Mouse (Mus musculus) embryo, embryonic 9.5 days (tissue): ENCODE data around the gene Rfx4.

ENCODE experiments used
- DNase-seq: peaks from one replicate; pipeline ENCODE4 v3.0.0-alpha.2; 2017; ENCODE audit errors: extremely low spot score

The Rfx4 gene

DNA sequence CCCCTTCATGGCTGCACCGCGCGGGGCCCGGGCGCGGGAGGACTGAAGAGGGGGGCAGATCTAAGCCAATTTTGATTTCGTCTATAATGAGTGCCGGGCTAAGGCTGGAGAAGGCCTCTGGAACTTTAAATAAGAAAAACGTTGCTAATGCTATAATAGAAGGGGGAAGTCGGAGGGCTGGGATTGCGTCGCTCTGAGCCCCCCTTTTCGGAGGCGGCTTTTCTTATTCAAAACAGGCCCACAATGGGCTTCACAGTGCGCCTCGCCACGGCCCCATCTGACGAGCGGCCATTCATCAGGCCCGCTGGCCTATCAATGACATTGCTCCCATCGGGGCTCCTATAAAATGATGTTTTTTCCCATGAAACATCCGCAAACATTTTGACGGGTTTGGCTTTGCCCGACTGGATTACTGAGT is at the start of gene Rfx4:
Rfx4 (plus strand) TSS at position 277 of the 418 bp plus-strand sequence.
- DNase-seq = peak; percentile 72

DNA sequence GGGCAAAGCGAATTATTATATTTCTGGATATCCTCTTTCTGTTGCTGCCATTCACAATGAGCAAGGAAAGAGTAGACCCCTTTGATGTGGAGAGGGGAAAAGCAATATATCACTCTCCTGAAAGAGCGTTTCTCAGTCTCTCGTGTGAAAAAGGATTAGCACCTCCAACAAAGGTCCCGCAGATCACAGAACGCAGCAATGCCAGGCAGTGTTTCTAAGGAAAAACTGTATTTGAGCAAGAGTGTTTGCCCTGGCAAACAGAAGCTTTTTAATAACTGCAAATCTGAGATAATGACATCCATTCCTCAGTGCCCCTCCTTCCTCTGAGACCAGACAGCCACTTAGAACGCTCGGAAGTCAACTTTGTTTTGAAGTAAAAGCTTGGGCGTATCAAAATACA is 49.3 kb upstream of the Rfx4 start:
- DNase-seq = no peak

DNA sequence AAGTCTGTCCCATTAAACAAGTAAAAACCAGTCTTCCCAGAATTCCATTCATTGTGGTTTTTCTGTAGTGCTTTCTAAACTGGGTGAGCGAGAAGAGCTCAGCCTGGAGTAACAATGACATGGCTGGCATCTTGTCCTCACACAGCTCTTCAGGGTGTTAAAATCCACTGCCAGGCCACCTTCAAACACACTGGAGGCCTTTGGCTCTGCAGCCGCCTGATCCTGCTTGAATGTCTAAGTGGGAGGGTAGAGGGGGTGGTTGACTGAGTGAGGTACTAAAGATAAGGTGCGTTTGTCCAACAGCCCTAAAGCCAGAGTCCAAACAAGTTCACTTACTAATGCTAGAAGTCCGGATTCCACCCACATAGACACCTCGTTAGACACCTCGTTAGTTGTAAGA is 48.6 kb upstream of the Rfx4 start:
- peak; percentile 28 for DNase-seq

DNA sequence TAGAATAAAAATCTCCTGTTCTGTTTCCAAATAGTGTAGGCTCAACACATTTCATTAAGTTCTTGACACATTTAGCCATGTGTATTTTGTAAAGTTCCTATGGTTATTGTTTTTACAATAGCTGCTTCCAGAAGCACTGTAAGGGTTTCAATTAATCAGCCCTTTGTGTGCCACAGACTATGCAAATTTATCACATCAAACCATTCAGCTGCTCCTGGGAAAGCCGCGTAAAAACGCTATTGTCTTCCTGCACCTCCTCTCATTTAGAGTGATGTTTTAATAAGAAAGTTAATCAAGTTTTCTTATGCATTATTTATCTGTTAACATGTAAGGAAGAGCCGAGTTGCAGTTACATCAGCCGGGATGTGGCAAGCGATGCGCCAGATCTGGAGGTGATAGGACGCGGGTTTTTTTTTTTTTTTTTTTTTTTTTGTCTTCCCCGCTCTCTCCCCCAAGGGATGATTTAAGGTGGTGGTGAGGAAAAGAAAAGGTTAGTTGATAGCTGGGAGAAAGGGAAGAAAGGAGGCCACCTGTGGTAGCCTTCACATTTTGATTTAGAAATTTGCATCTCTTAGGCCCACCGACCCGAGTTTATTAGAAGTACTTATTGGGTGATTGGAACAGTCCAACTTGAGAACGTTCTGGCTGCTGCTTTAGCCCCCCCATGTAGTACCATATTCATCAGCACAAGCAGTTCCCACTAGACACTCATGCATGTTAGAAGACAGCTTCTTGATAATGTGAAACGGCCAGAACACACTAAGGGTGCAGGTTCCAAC is 47.9 kb upstream of the Rfx4 start:
- no peak for DNase-seq

DNA sequence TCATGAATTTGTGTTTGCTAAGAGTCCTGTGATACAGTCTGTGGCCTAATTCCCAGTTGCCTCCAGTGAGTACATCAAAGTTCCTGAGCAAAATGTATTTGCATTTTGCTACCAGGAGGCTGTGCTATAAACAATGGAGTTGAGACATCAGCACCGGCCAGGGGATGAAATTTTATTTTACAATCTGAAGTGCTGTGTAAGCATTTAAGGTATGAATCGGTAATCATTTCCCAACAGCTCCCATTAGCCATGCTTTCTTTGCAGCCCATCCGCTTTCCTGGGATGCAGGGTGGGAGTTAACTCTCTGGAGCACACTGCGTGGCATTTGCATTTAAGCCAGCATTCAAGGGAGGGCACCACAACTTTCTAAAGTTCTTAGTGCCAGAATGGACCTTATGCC is 45.7 kb upstream of the Rfx4 start:
- DNase-seq = peak; percentile 20

DNA sequence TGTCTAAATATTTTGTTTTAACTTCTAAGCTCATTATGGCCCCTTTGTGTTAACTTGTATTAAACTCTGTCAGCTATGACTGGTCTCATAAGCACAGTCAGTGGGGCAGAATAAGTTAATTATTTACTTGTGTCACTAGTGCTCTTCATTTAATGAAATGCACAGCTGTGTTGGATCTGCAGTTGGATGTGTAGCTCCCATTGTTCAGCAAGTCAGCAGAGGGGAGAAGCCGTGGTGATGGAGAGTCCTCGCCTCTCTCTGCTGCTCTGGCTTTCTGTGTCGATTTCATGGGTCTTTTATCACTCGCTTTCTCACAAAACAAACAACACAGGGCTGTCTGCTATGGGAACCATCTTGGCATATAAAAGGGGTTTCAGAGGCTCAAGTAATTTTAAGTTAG is 45.0 kb upstream of the Rfx4 start:
- DNase-seq = peak; percentile 68

DNA sequence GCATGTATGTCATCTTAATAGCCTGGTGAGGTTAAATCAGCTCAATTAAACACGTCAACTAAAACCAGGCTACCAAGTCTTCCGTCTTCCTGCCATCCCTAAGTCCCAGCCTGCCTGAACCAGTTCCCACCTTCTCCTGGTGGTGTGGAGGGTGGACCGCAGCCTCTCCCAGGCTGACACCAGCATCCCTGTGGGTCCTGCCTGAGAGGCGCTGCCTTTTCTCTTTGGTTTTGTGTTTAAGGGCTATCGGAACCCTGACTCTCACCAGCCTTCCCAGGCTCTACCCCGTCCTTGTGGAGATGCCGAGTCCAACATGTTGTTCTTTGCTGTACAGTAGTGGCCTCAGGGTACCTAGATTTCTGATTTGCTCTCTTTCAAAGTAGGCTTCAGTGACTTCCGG is 44.4 kb upstream of the Rfx4 start:
- peak; percentile 51 for DNase-seq

DNA sequence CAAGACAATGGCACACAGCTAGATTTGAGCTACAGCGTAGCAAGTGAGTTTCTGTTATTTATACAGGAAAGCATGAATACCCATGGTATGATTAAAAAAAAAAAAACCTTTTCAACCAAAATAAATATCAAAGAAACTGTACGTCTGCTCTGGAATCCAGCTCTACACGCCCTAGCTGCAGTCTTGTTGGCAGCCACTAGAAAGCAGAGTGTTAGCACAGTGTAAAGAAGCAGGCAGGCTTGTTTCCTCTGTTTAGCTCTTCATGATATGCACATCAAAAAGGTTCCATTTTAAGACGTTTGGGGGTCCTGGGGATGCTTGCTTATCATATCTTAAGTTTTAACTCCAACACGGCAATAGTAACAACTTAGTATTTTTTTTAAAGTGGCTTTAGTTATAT is 43.9 kb upstream of the Rfx4 start:
- no peak for DNase-seq

DNA sequence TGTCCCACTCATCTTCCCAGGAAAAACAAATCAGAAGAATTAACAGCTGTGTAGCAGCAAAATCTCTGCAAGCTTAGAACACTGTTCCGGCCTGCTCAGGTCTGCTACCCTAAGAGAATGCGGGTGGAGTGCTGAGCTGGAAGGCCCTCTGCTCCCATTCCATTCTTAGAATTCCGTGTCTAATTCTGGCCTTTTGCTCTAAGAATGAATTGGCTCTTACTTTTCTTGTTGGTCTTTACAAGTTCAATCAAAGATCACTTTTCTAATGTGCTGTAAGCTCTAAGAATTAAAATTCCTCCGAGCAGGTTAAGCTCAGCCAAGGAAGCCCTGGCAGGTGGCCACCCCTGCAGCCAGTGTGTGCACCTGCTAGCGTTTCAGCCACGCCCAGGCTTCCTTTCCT is 43.3 kb upstream of the Rfx4 start:
- DNase-seq = no peak

DNA sequence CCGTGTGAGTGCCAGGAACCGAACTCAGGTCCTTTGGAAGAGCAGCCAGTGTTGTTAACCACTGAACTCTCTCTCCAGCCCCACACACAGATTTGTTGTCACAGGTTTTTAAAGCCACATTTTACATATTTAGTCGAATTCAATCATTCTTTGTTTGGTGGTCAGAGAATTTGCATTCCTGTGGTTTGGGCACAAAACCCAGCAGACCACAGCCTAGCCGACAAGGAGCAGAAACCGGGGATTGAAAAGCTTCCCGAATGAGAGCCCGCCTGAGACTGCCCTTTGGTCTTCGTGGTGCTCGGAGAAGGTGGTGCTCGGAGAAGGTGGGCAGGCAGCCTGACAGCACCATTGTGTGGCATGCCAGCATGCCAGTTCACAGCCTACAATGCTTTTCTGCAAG is 42.8 kb upstream of the Rfx4 start:
- DNase-seq = no peak

DNA sequence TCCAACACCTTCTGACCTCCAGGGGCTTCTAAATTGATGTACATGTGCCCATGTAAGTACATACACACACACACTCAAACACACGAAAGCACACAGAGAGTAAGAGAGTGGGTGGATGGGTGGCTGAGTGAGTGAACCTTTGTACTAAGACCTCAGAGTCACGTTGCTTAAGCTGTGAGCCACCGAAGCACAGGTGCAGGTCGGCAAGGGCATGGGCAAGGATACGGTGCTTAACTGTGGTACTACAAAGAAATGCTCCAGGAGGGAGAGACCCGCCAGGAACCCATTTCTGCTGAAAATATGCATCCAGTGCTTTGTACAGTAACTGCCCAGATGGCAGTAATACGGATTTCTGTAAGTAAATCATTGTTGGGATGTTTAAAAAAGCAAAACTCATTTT is 40.2 kb upstream of the Rfx4 start:
- no peak for DNase-seq

DNA sequence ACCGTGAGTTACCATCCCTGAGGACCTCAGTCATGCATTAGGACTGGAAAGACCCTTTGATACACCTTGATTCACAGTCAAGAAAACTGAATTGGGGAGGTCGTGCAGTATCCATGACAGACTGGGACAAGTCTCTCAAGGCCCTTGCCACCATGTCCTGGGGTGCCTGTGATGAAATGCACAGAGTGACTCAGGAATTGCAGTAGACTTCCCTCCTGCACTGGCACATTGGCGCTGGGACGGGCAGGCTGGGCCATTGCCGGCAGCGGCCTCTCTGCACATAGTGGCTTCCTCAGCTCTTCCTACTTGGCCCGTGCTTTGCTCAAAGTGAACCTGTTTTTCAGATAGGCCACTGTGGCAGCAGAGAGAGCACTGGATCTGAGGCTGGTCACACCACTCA is 39.3 kb upstream of the Rfx4 start:
- DNase-seq = no peak

DNA sequence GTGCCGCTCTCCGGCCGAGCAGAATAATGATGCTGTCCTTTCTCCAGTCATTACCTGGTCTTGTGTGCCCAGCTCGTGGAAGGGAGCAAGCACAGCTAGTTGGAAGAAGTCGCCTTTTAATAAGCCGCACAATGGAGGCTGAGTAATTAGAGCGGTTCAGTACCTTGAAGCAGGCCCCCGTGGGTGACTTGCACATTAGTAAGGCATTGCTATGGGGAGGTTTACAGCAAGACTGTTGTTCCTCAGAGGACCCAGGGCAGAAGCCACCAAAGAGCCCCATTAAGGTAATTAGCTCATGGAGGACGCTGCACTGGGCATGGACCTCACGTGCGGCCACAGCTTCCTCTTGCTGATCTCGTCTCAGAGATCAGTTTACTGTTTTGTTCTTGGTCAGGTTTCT is 33.2 kb upstream of the Rfx4 start:
- DNase-seq = no peak

DNA sequence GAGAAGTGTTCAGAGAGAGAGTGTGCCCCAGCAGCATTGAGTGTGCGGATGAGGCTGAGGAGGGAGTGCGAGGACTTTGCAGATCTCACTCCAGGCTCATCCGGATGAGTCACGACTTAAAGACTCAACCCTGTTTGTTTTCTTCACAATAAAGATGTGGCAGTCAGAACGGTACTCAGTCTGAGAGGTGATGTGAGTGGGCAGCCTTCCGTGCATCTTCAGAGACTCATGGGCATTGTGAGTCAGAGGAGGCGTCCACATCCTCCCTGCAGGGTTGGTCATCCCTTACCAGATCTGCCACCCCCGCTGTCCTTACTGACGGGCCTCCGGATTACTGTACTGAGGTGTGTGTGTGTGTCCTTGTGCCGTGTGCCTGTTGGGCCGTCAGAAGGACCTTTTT is 28.9 kb upstream of the Rfx4 start:
- DNase-seq = no peak

DNA sequence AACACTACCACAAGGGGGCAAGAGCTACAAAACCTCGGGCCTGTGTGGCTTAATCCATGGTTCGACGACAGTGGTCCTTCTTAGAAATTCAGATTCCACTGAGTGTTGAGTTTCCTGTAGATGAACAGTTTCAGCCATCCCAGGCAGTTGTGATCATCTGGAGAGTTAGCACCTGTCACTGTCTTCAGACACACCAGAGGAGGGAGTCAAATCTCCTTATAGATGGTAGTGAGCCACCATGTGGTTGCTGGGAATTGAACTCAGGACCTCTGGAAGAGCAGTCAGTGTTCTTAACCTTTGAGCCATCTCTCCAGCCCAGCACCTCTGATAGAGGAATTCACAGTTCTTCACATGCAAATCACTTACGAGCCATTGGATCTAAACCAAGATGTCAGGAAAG is 28.1 kb upstream of the Rfx4 start:
- DNase-seq = no peak

DNA sequence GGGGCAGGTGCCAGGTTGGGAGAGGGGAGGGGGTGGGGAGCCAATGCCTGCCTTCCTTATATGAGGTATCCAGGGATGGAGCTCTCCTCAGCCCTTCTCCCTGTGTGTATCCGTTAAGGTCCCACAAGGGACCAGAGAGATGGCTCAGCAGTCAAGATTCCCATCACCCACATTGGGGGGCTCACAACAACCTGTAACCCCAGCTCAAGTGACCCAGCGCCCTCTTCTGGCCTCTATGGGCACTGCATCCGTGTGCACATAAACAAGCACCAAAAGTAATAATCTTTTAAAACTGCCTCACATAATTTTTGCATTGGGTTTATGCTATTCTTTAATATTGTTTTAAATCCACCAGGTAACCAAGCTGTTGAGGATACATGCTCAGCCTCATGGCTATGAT is 25.8 kb upstream of the Rfx4 start:
- no peak for DNase-seq

DNA sequence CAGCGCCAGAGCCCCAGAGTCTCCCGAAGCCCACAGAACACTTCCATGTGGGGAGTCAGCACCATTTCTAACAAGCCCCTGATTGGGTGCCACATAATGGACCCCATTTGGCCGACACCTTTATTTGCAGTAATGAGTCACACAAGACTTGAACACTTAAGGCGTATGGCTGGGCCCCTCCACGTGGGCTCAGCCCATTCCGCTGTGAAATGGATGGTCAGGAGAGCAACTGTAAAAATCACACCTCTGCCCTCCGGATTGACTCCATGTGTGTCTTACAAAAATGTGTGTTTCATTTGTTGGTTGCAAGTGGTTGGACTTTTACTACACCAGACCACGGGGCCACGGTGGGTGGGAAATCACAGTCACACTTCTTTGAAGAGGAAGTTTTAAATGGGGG is 24.9 kb upstream of the Rfx4 start:
- no peak for DNase-seq

DNA sequence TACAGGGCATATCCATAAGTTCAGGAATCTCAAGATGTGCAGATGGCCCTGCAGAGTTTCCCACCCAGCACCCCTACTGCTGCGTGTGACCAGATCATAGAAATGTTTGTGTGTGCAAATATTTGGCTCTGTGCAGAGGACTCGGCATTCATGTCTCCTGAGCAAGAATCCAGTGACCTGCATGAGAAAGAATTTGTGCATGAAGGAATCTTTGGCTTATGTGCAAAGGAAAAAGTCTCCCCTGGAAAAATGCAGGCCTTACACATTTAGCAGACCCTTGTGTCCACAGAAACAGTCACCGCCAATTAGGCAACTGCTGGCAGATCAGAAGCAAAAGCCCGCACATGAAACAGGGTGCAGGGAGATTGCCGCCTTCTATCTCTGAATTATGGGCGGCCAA is 22.4 kb upstream of the Rfx4 start:
- DNase-seq = no peak

DNA sequence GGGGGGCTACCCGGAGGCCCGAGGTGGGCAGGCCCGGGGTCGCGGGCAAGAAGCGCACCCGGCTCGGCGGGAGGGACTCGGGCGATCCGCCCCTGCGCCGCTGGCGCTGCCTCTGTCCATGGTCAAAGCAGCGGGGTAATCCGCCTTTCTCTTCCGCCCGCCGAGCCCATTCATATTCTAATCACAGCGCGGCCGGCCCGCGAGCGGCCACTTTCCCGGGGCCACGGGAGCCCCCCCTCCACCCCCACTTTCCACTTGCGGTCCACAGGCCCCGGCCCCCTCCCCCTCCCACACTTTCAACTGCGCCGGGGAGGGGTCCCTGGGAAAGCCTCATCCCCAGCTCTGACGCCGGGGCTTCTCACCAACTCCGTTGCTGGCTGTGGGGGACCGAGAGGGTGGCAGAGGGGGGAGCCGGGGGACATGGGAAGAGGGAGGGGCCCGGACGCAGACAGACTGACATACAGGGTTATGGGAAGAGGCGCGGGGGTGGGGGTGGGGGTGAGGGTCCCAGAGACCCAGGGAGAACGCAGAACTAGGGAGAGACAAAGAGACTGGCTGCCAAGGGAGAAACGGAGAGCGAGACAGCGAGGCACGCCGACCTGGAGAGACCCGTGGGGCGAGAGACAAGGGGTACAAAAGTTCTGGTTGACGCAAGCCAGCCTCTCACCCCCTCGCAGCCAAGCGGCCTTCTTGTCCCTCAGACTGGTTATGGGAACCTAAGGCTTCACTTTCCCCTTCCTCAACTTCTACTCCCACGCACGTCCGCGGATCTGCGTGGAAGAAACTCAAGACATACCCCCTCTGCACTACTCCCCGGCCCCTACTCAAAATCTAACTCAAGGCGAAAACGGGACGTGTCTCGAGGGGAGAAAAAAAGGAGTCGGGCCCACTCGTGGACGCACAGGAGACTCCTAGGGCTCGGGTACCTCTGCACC is 744 bp upstream of the Rfx4 start:
- peak; percentile 83 for DNase-seq

DNA sequence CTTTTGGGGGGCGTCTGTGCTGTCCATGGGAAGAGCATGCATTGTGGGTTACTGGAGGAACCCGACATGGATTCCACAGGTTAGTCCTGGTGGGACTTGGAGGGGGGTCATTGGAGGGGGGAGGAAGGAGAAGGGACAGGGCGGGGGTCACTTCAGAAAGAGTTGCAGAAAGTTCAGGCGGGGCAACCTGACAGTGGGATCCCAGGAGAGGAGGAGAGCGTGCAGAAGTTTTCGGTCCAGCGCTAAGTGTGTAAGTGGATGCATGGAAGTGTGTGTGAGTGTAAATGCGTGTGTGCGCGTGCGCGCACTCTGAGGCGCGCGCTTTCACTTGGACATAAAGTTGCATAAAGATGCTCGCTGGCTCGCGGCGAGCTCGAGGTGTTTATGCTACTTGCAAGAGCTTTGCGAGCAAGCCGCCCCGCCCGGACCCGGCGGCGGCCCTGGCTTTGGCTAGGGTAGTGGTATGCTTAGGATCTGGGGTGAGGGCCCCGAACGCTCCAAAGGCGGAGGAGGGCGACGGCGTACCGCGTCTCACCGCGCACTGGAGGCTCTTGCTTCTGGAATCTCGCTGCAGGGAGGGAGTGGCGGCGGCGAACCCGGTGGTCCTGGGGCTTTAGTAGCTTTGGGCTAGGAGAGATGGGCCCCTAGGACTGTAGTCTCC is 703 bp downstream of the Rfx4 start:
- peak; percentile 69 for DNase-seq

DNA sequence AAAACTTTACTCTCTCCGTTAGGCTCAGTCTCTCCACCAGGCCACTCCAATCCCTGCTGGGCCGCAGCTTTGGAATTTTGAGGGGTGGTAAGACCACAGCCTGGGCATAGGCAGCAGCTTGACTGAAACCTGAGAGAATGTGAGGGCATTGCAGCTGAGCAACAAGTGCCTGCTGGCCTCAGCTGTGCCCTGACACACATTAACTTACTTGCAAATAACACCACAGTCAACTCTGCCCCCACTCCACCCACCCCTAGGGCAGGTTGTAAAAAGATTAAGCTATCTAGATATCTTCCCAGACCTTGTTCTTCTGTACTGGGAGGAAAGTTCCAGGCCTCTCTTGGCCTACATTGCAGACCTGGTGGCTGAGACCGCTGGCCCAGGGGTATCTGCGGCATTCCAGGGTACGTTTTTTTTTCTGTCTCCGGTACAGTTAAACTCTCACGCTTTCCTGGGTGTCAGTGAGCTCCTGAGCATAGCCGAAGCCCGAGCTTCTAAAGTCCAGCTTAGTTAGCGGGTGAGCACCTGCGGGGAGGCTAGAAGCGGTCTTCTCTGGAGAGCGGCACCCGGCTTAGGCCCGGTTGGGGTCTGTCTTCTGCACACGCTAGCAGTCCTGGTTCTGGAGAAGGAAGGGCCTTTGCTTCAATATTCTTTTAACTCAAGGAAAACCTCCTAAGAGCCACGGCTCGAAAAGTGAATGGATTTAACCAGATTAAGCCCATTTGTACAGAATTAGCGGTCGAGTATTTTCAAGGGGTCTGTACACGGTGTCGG is 1.8 kb downstream of the Rfx4 start:
- peak; percentile 52 for DNase-seq

DNA sequence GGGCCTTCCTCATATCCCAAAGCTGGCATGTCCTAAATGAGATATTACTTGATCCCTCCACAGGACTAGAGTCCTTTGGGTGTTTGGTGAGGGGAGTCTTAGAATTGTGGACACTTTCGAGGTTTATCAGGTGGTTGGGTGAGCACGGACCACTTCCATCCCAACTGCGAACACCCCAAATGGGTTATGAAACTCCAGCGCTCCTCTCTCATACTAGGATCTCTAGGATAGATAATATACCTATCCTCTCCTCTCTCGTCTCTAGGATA is 2.3 kb downstream of the Rfx4 start:
- DNase-seq = no peak
